Mouse (Mus musculus) adipocyte (in vitro differentiated cells): ENCODE results near the gene Nucks1.

ENCODE experiments used
- DNase-seq: peaks from one replicate; pipeline ENCODE4 v3.0.0-alpha.2; 2016; ENCODE audit warnings: low spot score

Gene Nucks1

GRCm38 (mm10) chr1:131965818-131966217 is 55.5 kb downstream of the Nucks1 start:
- no peak for DNase-seq

GRCm38 (mm10) chr1:131967336-131967735 is 57.0 kb downstream of the Nucks1 start:
- DNase-seq = no peak

- no peak for DNase-seq
Observed at GRCm38 (mm10) chr1:131968556-131968955, 58.2 kb downstream of the Nucks1 start.

- no peak for DNase-seq
Observed at GRCm38 (mm10) chr1:131968983-131969382, 58.6 kb downstream of the Nucks1 start.

- no peak for DNase-seq
Observed at GRCm38 (mm10) chr1:131969825-131970224, 59.5 kb downstream of the Nucks1 start.

- no peak for DNase-seq
Observed at GRCm38 (mm10) chr1:131970322-131970660, 60.0 kb downstream of the Nucks1 start.

- DNase-seq = no peak
Observed at GRCm38 (mm10) chr1:131970661-131971520, 60.6 kb downstream of the Nucks1 start.

- no peak for DNase-seq
Observed at GRCm38 (mm10) chr1:131971771-131972497, 61.6 kb downstream of the Nucks1 start.

- DNase-seq = no peak
Observed at GRCm38 (mm10) chr1:131972498-131973334, 62.4 kb downstream of the Nucks1 start.

GRCm38 (mm10) chr1:131973991-131974390 is 63.7 kb downstream of the Nucks1 start:
- DNase-seq = no peak

GRCm38 (mm10) chr1:131976886-131977285 is 66.6 kb downstream of the Nucks1 start:
- no peak for DNase-seq

- DNase-seq = peak; percentile 60
Observed at GRCm38 (mm10) chr1:131980471-131980870, 70.1 kb downstream of the Nucks1 start.

- peak; percentile 84 for DNase-seq
Observed at GRCm38 (mm10) chr1:131981378-131982013, 71.2 kb downstream of the Nucks1 start.

- DNase-seq = peak; percentile 84
Observed at GRCm38 (mm10) chr1:131982907-131983306, 72.6 kb downstream of the Nucks1 start.

GRCm38 (mm10) chr1:131983806-131984205 is 73.5 kb downstream of the Nucks1 start:
- no peak for DNase-seq
